Mouse (Mus musculus) kidney, adult 18-20 months (tissue): Measurements from ENCODE around the gene Pipox.

Experiments
- DNase-seq: peaks from one replicate; pipeline ENCODE4 v3.0.0; 2021

Gene Pipox

DNA sequence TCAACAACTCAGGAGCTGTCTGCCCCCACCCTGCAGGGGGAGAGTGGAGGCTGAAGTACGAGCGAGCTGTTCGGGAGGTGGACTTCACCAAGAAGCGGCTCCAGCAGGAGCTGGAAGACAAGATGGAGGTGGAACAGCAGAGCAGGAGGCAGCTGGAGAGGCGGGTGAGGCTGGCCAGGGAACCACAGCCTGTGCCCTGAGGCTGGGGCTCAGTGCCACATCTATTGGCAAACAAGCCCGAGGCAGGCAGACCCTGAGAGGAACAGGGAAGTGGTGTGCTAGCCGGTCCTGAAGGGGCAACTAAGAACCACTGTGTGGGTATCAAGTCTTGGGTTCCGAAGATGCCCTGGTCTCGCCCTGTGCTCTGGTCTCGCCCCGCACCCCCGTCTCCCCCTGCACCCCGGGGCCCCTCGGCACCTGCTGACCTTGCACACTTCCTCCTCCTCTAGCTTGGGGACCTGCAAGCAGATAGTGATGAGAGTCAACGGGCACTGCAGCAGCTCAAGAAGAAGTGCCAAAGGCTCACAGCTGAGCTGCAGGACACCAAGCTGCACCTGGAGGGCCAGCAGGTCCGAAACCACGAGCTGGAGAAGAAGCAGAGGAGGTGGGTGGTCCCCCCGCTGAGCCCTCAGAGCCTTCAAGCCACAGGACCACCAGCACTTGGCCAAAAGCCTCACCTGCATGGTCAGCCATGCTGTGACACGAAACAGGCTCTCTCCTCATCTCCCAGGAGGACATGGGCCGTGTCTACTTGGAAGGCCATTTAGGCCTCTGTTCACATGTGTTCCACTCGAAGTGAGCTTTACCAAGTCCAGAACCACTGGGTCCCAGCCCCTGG is 50.6 kb downstream of the Pipox start:
- DNase-seq: peak; percentile 28

GRCm38 (mm10) chr11:77840523-77841245 is 53.2 kb downstream of the Pipox start:
- DNase-seq: no peak

DNA sequence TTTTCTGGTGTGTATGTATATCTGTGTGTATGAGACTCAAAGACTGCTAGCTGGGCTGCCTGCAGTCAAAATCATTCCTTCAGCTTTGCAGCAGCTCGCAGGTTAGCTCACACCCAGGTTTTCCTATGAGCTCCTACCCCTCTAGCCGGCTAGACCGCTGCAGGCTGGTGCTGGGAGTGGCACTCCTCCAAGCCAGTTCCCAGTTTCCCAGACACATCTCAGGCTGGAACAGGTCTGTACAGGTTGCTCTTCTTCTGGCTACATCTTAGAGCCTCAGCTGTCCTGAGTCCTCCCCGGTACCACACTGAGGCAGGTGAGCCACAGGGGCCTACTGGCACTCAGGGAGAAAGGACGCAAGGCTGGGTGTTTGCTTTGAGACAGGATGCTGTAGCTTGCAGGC is 56.0 kb downstream of the Pipox start:
- no peak for DNase-seq

DNA sequence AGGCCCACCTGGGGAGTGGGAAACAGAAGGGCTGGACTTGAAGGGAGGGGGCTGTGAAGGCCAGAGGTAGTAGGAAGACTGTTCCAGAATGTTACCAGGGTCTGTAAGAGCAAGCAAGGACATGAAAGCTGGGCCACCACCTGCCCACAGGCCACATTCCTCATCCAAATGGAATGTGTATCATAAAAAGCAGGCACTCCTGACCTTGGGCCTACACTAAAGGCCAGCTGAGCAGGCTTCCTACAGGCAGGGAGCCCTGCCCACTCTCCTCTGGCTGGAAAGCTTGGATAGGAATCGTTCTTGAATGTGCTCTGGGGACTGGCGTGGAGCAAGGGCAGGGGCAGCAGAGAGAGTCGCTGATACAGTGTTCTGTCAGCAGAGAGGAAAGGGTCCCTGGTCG is 57.1 kb downstream of the Pipox start:
- DNase-seq: peak; percentile 47

DNA sequence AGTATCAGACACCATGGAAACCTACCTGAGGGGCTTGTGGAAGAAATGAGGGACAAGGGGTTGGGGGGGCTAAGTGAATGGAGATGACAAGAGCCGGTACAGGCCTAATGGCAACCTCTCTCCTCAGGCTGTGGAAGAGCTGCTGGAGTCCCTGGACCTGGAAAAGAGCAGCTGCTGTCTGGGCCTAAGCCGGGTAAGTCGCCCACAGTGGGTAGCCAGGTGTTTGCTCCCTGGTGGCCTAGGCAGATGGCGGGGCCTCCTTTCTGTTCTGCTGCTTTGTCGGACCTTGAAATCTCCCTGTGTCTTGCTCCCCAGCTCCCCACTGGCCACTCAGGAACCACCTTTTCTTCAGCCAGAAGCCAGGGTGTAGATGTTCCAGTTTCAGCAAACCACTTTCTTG is 57.6 kb downstream of the Pipox start:
- no peak for DNase-seq

DNA sequence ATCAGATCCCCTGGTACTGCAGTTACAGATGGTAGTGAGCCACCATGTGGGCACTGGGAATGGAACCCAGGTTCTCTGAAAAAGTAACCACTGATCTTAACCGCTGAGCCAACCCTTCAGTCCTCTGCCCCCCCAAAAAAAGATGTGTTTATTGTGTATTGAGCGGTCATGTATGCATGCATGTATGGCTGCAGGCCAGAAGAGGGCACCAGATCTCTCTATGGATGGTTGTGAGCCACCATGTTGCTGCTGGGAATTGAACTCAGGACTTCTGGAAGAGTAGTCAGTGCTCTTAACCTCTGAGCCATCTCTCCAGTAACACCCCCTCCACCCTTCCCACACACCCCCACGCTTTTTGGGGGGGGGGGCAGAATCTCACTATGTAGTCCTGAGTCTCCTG is 58.8 kb downstream of the Pipox start:
- DNase-seq: no peak

DNA sequence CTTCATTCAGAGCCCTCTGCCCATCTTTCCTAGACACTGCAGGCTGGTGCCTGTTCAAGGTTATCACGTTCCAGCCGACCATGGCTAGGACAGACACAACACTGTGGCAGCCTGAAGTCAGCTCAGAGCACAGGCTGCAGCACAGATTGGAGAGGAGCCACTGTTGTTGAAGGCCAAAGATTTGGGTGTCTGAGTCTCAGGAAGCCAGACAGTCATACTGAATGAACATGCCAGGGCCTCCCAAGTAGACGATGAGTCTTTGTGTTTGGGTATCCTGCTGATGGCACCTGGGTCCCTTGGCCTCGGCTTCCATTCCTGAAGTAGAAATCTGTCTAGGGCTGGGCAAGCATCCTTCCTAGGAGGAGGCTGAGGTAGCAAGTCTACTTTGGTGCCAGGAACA is 61.4 kb downstream of the Pipox start:
- no peak for DNase-seq

DNA sequence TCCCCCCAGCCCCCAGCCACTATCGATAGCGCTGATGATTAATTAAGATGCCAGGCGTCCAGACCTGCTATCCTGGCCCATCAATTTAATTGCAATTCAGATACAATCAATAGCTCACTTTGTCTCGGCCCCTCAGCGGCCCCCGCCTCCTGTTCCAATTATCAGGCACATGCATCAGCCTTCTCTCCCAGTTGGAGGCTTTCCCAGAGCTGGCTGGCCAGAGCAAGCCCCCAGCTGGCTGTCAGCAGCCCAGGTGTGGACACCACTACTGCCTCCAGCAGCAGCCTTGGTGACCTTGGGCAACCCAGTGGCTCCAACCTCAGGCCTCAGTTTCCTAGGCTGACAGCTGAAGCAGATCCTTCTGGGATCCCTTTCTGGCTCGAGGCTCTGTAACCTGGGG is 63.0 kb downstream of the Pipox start:
- DNase-seq: no peak
